Mouse (Mus musculus) limb, embryonic 10.5 days (tissue): ENCODE results near the gene Cenpu. TPM values are rescaled to one million over a fixed set of nuclear protein-coding genes. Genes with fewer than 3 reads are reported as not detected.

ENCODE experiments used
- DNase-seq: peaks from one replicate; pipeline ENCODE4 v3.0.0-alpha.2; 2017; ENCODE audit warnings: low spot score
- H3K27ac ChIP-seq: fragments of 300-500 bp; sonication (generic); 2 replicates; pipeline ENCODE4 v1.5.1; 2016; ENCODE audit warnings: mild to moderate bottlenecking
- H3K27me3 ChIP-seq: fragments of 300-500 bp; sonication (generic); 2 replicates; pipeline ENCODE4 v1.6.1; 2016; ENCODE audit warnings: low read depth, mild to moderate bottlenecking; ENCODE audit not compliant: poor library complexity, severe bottlenecking
- H3K36me3 ChIP-seq: fragments of 300-500 bp; sonication (generic); 2 replicates; pipeline ENCODE4 v1.6.1; 2016; ENCODE audit warnings: mild to moderate bottlenecking, moderate library complexity
- H3K4me1 ChIP-seq: fragments of 300-500 bp; sonication (generic); 2 replicates; pipeline ENCODE4 v1.6.1; 2016
- H3K4me3 ChIP-seq: fragments of 300-500 bp; sonication (generic); 2 replicates; pipeline ENCODE4 v1.5.1; 2016; ENCODE audit warnings: mild to moderate bottlenecking, moderate library complexity
- H3K9me3 ChIP-seq: fragments of 300-500 bp; sonication (generic); replicated peaks from 2 replicates; pipeline ENCODE4 v1.6.1; 2016; ENCODE audit warnings: mild to moderate bottlenecking
- WGBS: fragments of 180-500 bp; shearing (Covaris S2); methylation state at CpG from one replicate; pipeline ENCODE4 v1.1.7; 2016; 5-methylcytosine and 5-hydroxymethylcytosine counted together
- polyA plus RNA-seq: library from polyadenylated mRNA; unstranded; fragments of >200 nt; fragmentation: Nextera tagmentation; extraction: Ambion mirVana; gene quantifications from 2 replicates; pipeline ENCODE4 v1.2.1, GENCODE M21; 2016

Gene Cenpu
- polyA plus RNA-seq: 26.5 and 27.1 TPM in 2 replicates

GRCm38 (mm10) chr8:46551615-46552440 is at the start of gene Cenpu:
Cenpu (plus strand) TSS chr8:46552028.
- WGBS: under 1% methylated on average over 50 of the region's 50 CpGs

GRCm38 (mm10) chr8:46502333-46503071 is 49.3 kb upstream of the Cenpu start:
- WGBS: 34% methylated on average over 19 of the region's 19 CpGs
- Histone ChIP-seq H3K9me3 (no peaks in the 10 kb centered on the region), H3K27ac (no peak overlapping the region), H3K36me3 (no peaks in the 10 kb centered on the region), H3K27me3 (no peaks in the 10 kb centered on the region), H3K4me3 (peak overlapping the region; percentile 29; the same call in 1 of the 2 replicates), H3K4me1 (peaks cover 34% of the 10 kb centered on the region)
- no peak for DNase-seq

More at GRCm38 (mm10) chr8:46551615-46552440, at the start of gene Cenpu:
- Histone ChIP-seq H3K4me1 (peaks cover 14% of the 10 kb centered on the region), H3K9me3 (no peaks in the 10 kb centered on the region), H3K36me3 (peaks cover 19% of the 10 kb centered on the region), H3K27ac (peak within 1 kb of the TSS; percentile 81), H3K27me3 (no peaks in the 10 kb centered on the region), H3K4me3 (peak within 1 kb of the TSS; percentile 81)
- peak; percentile 99 for DNase-seq

GRCm38 (mm10) chr8:46503072-46503695 is 48.6 kb upstream of the Cenpu start:
- 83% methylated on average over 12 of the region's 12 CpGs for WGBS
- H3K27ac ChIP-seq: no peak overlapping the region
- H3K36me3 ChIP-seq: no peaks in the 10 kb centered on the region
- no peaks in the 10 kb centered on the region for H3K9me3 ChIP-seq
- no peaks in the 10 kb centered on the region for H3K27me3 ChIP-seq
- no peak for DNase-seq
- H3K4me1 ChIP-seq: peaks cover 34% of the 10 kb centered on the region
- no peak overlapping the region for H3K4me3 ChIP-seq

GRCm38 (mm10) chr8:46504196-46504595 is 47.6 kb upstream of the Cenpu start:
- H3K27me3 ChIP-seq: no peaks in the 10 kb centered on the region
- H3K27ac ChIP-seq: no peak overlapping the region
- no peak for DNase-seq
- no peaks in the 10 kb centered on the region for H3K9me3 ChIP-seq
- no peaks in the 10 kb centered on the region for H3K36me3 ChIP-seq
- peaks cover 33% of the 10 kb centered on the region for H3K4me1 ChIP-seq
- 60% methylated on average over 3 of the region's 3 CpGs for WGBS
- H3K4me3 ChIP-seq: no peak overlapping the region

- Histone ChIP-seq H3K4me3 (no peak overlapping the region), H3K4me1 (peaks cover 13% of the 10 kb centered on the region), H3K27me3 (no peaks in the 10 kb centered on the region), H3K27ac (no peak overlapping the region), H3K9me3 (no peaks in the 10 kb centered on the region), H3K36me3 (no peaks in the 10 kb centered on the region)
- 82% methylated on average over 14 of the region's 14 CpGs for WGBS
- DNase-seq: no peak
Measured at GRCm38 (mm10) chr8:46508488-46509395, 43.1 kb upstream of the Cenpu start.

GRCm38 (mm10) chr8:46509474-46509873 is 42.4 kb upstream of the Cenpu start:
- WGBS: 88% methylated on average over 3 of the region's 3 CpGs
- Histone ChIP-seq H3K27ac (no peak overlapping the region), H3K9me3 (no peaks in the 10 kb centered on the region), H3K4me1 (peaks cover 5% of the 10 kb centered on the region), H3K27me3 (no peaks in the 10 kb centered on the region), H3K4me3 (no peak overlapping the region), H3K36me3 (no peaks in the 10 kb centered on the region)
- DNase-seq: no peak

- no peaks in the 10 kb centered on the region for H3K36me3 ChIP-seq
- WGBS: 85% methylated on average over 9 of the region's 9 CpGs
- no peak overlapping the region for H3K27ac ChIP-seq
- no peaks in the 10 kb centered on the region; the same call in 1 of the 2 replicates for H3K4me1 ChIP-seq
- H3K4me3 ChIP-seq: no peak overlapping the region
- no peaks in the 10 kb centered on the region for H3K9me3 ChIP-seq
- DNase-seq: no peak
- no peaks in the 10 kb centered on the region for H3K27me3 ChIP-seq
Measured at GRCm38 (mm10) chr8:46511336-46511735, 40.5 kb upstream of the Cenpu start.

- 70% methylated on average over 8 of the region's 8 CpGs for WGBS
Measured at GRCm38 (mm10) chr8:46512538-46512937, 39.3 kb upstream of the Cenpu start.

GRCm38 (mm10) chr8:46514027-46514426 is 37.8 kb upstream of the Cenpu start:
- Histone ChIP-seq H3K27me3 (no peaks in the 10 kb centered on the region), H3K36me3 (no peaks in the 10 kb centered on the region), H3K27ac (no peak overlapping the region), H3K4me1 (no peaks in the 10 kb centered on the region; the same call in 1 of the 2 replicates), H3K9me3 (no peaks in the 10 kb centered on the region), H3K4me3 (no peak overlapping the region)
- WGBS: 86% methylated on average over 1 of the region's 1 CpGs
- no peak for DNase-seq

More at GRCm38 (mm10) chr8:46512538-46512937, 39.3 kb upstream of the Cenpu start:
- DNase-seq: no peak
- Histone ChIP-seq H3K36me3 (no peaks in the 10 kb centered on the region), H3K9me3 (no peaks in the 10 kb centered on the region), H3K27me3 (no peaks in the 10 kb centered on the region), H3K27ac (no peak overlapping the region), H3K4me1 (no peaks in the 10 kb centered on the region; the same call in 1 of the 2 replicates), H3K4me3 (no peak overlapping the region)

GRCm38 (mm10) chr8:46520667-46521066 is 31.2 kb upstream of the Cenpu start:
- Histone ChIP-seq H3K36me3 (no peaks in the 10 kb centered on the region), H3K9me3 (no peaks in the 10 kb centered on the region), H3K27me3 (no peaks in the 10 kb centered on the region), H3K27ac (no peak overlapping the region), H3K4me3 (no peak overlapping the region), H3K4me1 (0 out of 2 replicates have a peak, but pooled peaks cover 3% of the 10 kb centered on the region)
- 83% methylated on average over 6 of the region's 6 CpGs for WGBS
- DNase-seq: no peak

GRCm38 (mm10) chr8:46526098-46526497 is 25.7 kb upstream of the Cenpu start:
- no peak for DNase-seq
- H3K27me3 ChIP-seq: no peaks in the 10 kb centered on the region
- H3K9me3 ChIP-seq: no peaks in the 10 kb centered on the region
- H3K36me3 ChIP-seq: no peaks in the 10 kb centered on the region
- WGBS: 91% methylated on average over 8 of the region's 8 CpGs
- H3K4me1 ChIP-seq: peaks cover 11% of the 10 kb centered on the region
- H3K27ac ChIP-seq: no peak overlapping the region
- H3K4me3 ChIP-seq: no peak overlapping the region

- no peaks in the 10 kb centered on the region for H3K36me3 ChIP-seq
- no peak overlapping the region for H3K27ac ChIP-seq
- H3K4me3 ChIP-seq: no peak overlapping the region
- H3K27me3 ChIP-seq: no peaks in the 10 kb centered on the region
- H3K9me3 ChIP-seq: no peaks in the 10 kb centered on the region
- WGBS: 93% methylated on average over 10 of the region's 10 CpGs
- H3K4me1 ChIP-seq: peaks cover 11% of the 10 kb centered on the region
- no peak for DNase-seq
Measured at GRCm38 (mm10) chr8:46526821-46527220, 25.0 kb upstream of the Cenpu start.
